Mouse (Mus musculus): ENCODE data around the gene Ugt1a6b. TPM values are rescaled to one million over a fixed set of nuclear protein-coding genes. Genes with fewer than 3 reads are reported as not detected.

Gene Ugt1a6b
- polyA plus RNA-seq, 1 experiment from 2014 or later, result 0.70 TPM

DNA sequence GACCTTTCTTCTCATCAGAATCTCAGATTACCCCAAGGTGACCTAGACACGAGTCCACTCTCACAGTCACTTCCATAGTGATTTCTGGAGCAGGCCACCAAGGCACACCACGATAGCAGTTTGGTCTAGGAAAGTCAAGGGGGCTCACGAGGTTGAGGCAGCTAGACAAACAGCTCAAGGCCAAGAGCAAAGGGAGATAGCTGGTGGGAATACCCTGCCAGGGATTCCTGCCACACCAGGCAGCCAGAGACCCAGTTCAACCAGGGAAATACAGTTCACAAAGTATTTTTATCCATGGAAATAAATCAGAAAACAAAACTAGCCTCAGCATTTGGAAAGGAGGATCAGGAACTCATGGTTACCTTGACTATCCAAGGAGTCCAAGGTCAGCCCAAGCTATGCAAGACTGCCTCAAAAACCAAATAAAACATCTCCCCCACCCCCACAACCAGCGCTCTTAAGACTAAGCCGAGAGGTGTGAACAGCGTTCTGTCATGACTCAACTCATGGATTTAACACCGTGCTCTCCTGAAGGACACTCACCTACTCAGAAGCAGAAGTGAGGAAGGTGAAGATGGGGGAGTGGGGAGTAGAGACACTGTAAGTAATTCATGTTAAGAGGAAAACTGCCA, 161.3 kb downstream of the Ugt1a6b start:
- Histone ChIP-seq H3K27me3 (replicated peaks) (no peaks in the 10 kb centered on the region), H3K4me3 (no peak overlapping the region), H3K4me1 (no peaks in the 10 kb centered on the region), H3K9ac (no peak overlapping the region), H3K9me3 (no peaks in the 10 kb centered on the region), H3K36me3 (replicated peaks) (peaks cover 83% of the 10 kb centered on the region), H3K4me2 (no peak overlapping the region), H3K27ac (no peak overlapping the region)
- ATAC-seq (replicated peaks), result no peak
- WGBS, result 90% methylated on average over 7 of the region's 7 CpGs

- Histone ChIP-seq H3K36me3 (replicated peaks) (peaks cover 88% of the 10 kb centered on the region), H3K27ac (no peak overlapping the region), H3K4me3 (no peak overlapping the region), H3K9me3 (no peaks in the 10 kb centered on the region), H3K9ac (no peak overlapping the region), H3K27me3 (replicated peaks) (no peaks in the 10 kb centered on the region), H3K4me1 (no peaks in the 10 kb centered on the region), H3K4me2 (no peak overlapping the region)
- 79% methylated on average over 4 of the region's 4 CpGs for WGBS
- no peak for ATAC-seq (replicated peaks)
Observed at GRCm38 (mm10) chr1:88264869-88265240, 161.8 kb downstream of the Ugt1a6b start.

DNA sequence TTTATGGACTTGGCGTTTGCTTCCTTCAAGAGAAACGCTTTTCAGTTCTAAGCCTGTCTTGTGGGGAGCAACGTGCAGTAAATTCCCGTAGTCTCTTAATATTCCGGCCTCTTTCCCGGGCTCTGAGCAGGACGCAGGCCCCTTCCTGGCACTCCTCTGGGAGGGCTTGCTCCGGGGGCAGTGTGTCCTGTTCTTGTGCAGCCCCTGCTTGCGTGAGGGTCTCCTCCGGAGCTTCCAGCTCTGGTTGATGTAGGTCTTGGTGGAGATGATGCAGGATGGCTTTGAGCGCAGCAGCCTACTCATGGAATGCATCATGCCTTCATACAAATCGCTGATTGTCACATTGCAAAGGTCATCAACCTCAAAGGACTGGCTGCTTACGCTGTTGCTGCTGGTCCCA, 163.1 kb downstream of the Ugt1a6b start:
- H3K9me3 ChIP-seq, result no peaks in the 10 kb centered on the region
- peaks cover 87% of the 10 kb centered on the region for H3K36me3 ChIP-seq (replicated peaks)
- no peak for ATAC-seq (replicated peaks)
- no peaks in the 10 kb centered on the region for H3K27me3 ChIP-seq (replicated peaks)
- no peaks in the 10 kb centered on the region for H3K4me1 ChIP-seq
- 90% methylated on average over 13 of the region's 13 CpGs for WGBS
- H3K9ac ChIP-seq, result no peak overlapping the region
- H3K4me2 ChIP-seq, result no peak overlapping the region
- no peak overlapping the region for H3K27ac ChIP-seq
- no peak overlapping the region for H3K4me3 ChIP-seq

DNA sequence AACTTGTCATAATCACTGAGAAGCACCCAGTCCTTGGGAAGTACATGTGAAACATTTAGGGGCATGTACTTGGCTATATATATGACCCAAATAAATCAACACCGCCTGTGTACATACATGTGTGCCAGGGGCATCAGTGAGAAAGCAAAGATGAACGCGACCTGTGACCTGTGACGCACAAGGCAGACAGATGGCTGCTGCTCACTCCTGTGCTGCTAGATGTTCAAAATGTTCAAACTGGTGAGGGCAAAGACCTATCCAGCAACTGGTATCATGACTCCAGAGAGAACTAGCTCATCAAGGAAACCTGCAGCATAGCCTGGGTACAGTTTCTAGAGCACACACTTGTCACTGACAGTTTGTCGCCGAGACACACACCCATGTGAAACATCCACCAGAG, 164.4 kb downstream of the Ugt1a6b start:
- 95% methylated on average over 6 of the region's 6 CpGs for WGBS
- Histone ChIP-seq H3K4me1 (no peaks in the 10 kb centered on the region), H3K9me3 (no peaks in the 10 kb centered on the region), H3K36me3 (replicated peaks) (peaks cover 76% of the 10 kb centered on the region), H3K4me2 (no peak overlapping the region), H3K4me3 (no peak overlapping the region), H3K27ac (no peak overlapping the region), H3K27me3 (replicated peaks) (no peaks in the 10 kb centered on the region), H3K9ac (no peak overlapping the region)
- no peak for ATAC-seq (replicated peaks)

DNA sequence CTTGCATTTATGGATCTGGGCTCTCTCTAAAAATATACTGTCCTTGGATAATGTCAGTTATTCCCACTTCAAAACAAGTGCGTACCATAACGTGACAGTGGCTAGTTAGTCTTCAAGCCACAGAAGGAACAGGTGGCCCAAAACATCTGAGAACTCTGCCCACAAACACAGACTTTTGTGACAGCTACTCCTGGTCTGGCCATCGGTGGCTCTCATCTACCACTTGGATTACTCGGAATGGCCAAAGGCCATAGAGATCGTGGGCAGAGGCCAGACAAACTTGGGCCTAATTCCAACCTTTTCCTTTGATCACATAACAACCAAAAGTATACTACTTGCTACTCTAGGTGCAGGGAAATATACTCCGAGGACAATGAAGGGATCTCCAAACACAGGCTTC, 165.0 kb downstream of the Ugt1a6b start:
- Histone ChIP-seq H3K27me3 (replicated peaks) (no peaks in the 10 kb centered on the region), H3K9me3 (no peaks in the 10 kb centered on the region), H3K36me3 (replicated peaks) (peaks cover 70% of the 10 kb centered on the region), H3K4me2 (no peak overlapping the region), H3K4me1 (no peaks in the 10 kb centered on the region), H3K27ac (no peak overlapping the region), H3K9ac (no peak overlapping the region), H3K4me3 (no peak overlapping the region)
- 85% methylated on average over 6 of the region's 6 CpGs for WGBS
- ATAC-seq (replicated peaks), result no peak

Other genes starting within 250 kb of the Ugt1a6b start
- gene Dgkd, start 250.0 kb upstream of the Ugt1a6b start, polyA plus RNA-seq (2015; fragmentation: Nextera tagmentation; extraction: Ambion mirVana), result 49.6 and 52.8 TPM in 2 replicates
- gene Usp40, start 94.7 kb upstream of the Ugt1a6b start, polyA plus RNA-seq (2015; fragmentation: Nextera tagmentation; extraction: Ambion mirVana), result 22.0 and 23.4 TPM in 2 replicates
- not detected in 2 replicates for gene Ugt1a10, start 47.9 kb upstream of the Ugt1a6b start, polyA plus RNA-seq (2015; fragmentation: Nextera tagmentation; extraction: Ambion mirVana)
- not detected in 2 replicates for gene Ugt1a9, start 32.5 kb upstream of the Ugt1a6b start, polyA plus RNA-seq (2015; fragmentation: Nextera tagmentation; extraction: Ambion mirVana)
- gene Ugt1a8, start 15.4 kb upstream of the Ugt1a6b start, polyA plus RNA-seq (2015; fragmentation: Nextera tagmentation; extraction: Ambion mirVana), result not detected in 2 replicates
- gene Ugt1a7c, start 8.2 kb upstream of the Ugt1a6b start, polyA plus RNA-seq (2015; fragmentation: Nextera tagmentation; extraction: Ambion mirVana), result 1.1 and 1.2 TPM in 2 replicates
- 1.2 and 1.5 TPM in 2 replicates for gene Ugt1a6a, start 31.6 kb downstream of the Ugt1a6b start, polyA plus RNA-seq (2015; fragmentation: Nextera tagmentation; extraction: Ambion mirVana)
- gene Ugt1a5, start 62.8 kb downstream of the Ugt1a6b start, polyA plus RNA-seq (2015; fragmentation: Nextera tagmentation; extraction: Ambion mirVana), result not detected in 2 replicates
- gene Ugt1a2, start 97.3 kb downstream of the Ugt1a6b start, polyA plus RNA-seq (2015; fragmentation: Nextera tagmentation; extraction: Ambion mirVana), result 0.15 TPM in 1 of 2 replicates, not detected in the other
- gene Dnajb3, start 102.5 kb downstream of the Ugt1a6b start, polyA plus RNA-seq (2015; fragmentation: Nextera tagmentation; extraction: Ambion mirVana), result 13.2 and 13.5 TPM in 2 replicates
- not detected in 2 replicates for gene Ugt1a1, start 108.7 kb downstream of the Ugt1a6b start, polyA plus RNA-seq (2015; fragmentation: Nextera tagmentation; extraction: Ambion mirVana)
- gene Mroh2a, start 123.7 kb downstream of the Ugt1a6b start, polyA plus RNA-seq (2015; fragmentation: Nextera tagmentation; extraction: Ambion mirVana), result 0.50 and 0.86 TPM in 2 replicates
- gene Hjurp, start 174.4 kb downstream of the Ugt1a6b start, polyA plus RNA-seq (2015; fragmentation: Nextera tagmentation; extraction: Ambion mirVana), result 85.4 and 86.4 TPM in 2 replicates
- 0.09 and 0.10 TPM in 2 replicates for gene Trpm8, start 174.4 kb downstream of the Ugt1a6b start, polyA plus RNA-seq (2015; fragmentation: Nextera tagmentation; extraction: Ambion mirVana)